Mouse (Mus musculus) neural tube, embryonic 13.5 days (tissue): ENCODE measurements at regions not wholly inside any gene's neighbourhood (a gene's known extent, or its start where the extent isn't known, plus 50 kb on each side); places are given as distances from the start of the nearest gene placed in this dataset.

Source experiments
- ATAC-seq: fragments of 200-750 bp; cut with Nextera tagmentation; 2 replicates; pipeline ENCODE4 v1.8.0; 2017; ENCODE audit warnings: low read depth, mild to moderate bottlenecking, moderate TSS enrichment, moderate library complexity
- H3K27ac ChIP-seq: fragments of 300-500 bp; sonication (generic); replicated peaks from 2 replicates; pipeline ENCODE4 v1.5.1; 2015; ENCODE audit warnings: moderate library complexity, mild to moderate bottlenecking, inconsistent platforms
- H3K27me3 ChIP-seq: fragments of 300-500 bp; sonication (generic); 2 replicates; pipeline ENCODE4 v1.6.1; 2015; ENCODE audit warnings: mild to moderate bottlenecking, inconsistent platforms
- H3K36me3 ChIP-seq: fragments of 300-500 bp; sonication (generic); 2 replicates; pipeline ENCODE4 v1.6.1; 2015; ENCODE audit warnings: mild to moderate bottlenecking, inconsistent platforms
- H3K4me1 ChIP-seq: fragments of 300-500 bp; sonication (generic); replicated peaks from 2 replicates; pipeline ENCODE4 v1.6.1; 2015; ENCODE audit warnings: inconsistent platforms
- H3K4me2 ChIP-seq: fragments of 300-500 bp; sonication (generic); 2 replicates; pipeline ENCODE4 v1.6.1; 2015; ENCODE audit warnings: inconsistent platforms, mild to moderate bottlenecking, moderate library complexity
- H3K4me3 ChIP-seq: fragments of 300-500 bp; sonication (generic); 2 replicates; pipeline ENCODE4 v1.5.1; 2015; ENCODE audit warnings: mild to moderate bottlenecking, inconsistent platforms
- H3K9ac ChIP-seq: fragments of 300-500 bp; sonication (generic); 2 replicates; pipeline ENCODE4 v1.6.1; 2015; ENCODE audit warnings: moderate library complexity, mild to moderate bottlenecking, inconsistent platforms
- H3K9me3 ChIP-seq: fragments of 300-500 bp; sonication (generic); 2 replicates; pipeline ENCODE4 v1.6.1; 2016; ENCODE audit warnings: inconsistent platforms
- WGBS: fragments of 180-500 bp; shearing (Covaris S2); methylation state at CpG from one replicate; pipeline ENCODE4 v1.1.7; 2015; 5-methylcytosine and 5-hydroxymethylcytosine counted together

GRCm38 (mm10) chr8:90762390-90762789, 54.8 kb downstream of the Gm19935 start:
- H3K36me3 ChIP-seq: no peaks in the 10 kb centered on the region
- no peak overlapping the region for H3K4me2 ChIP-seq
- H3K27me3 ChIP-seq: no peaks in the 10 kb centered on the region
- 86% methylated on average over 7 of the region's 7 CpGs for WGBS
- peaks cover 11% of the 10 kb centered on the region for H3K4me1 ChIP-seq
- no peak overlapping the region for H3K4me3 ChIP-seq
- no peaks in the 10 kb centered on the region for H3K9me3 ChIP-seq
- H3K27ac ChIP-seq: no peak overlapping the region
- no peak for ATAC-seq
- no peak overlapping the region for H3K9ac ChIP-seq

GRCm38 (mm10) chr8:90761947-90762346, 55.2 kb downstream of the Gm19935 start:
- H3K4me2 ChIP-seq: no peak overlapping the region
- no peak for ATAC-seq
- no peak overlapping the region for H3K4me3 ChIP-seq
- no peaks in the 10 kb centered on the region for H3K9me3 ChIP-seq
- WGBS: 72% methylated on average over 5 of the region's 5 CpGs
- no peaks in the 10 kb centered on the region for H3K36me3 ChIP-seq
- peaks cover 11% of the 10 kb centered on the region for H3K4me1 ChIP-seq
- no peak overlapping the region for H3K9ac ChIP-seq
- no peak overlapping the region for H3K27ac ChIP-seq
- no peaks in the 10 kb centered on the region for H3K27me3 ChIP-seq

GRCm38 (mm10) chr8:90761446-90761845, 55.7 kb downstream of the Gm19935 start:
- Histone ChIP-seq H3K9me3 (no peaks in the 10 kb centered on the region), H3K27me3 (no peaks in the 10 kb centered on the region), H3K4me2 (no peak overlapping the region), H3K9ac (no peak overlapping the region), H3K27ac (no peak overlapping the region), H3K4me1 (peaks cover 11% of the 10 kb centered on the region), H3K36me3 (no peaks in the 10 kb centered on the region), H3K4me3 (no peak overlapping the region)
- WGBS: 47% methylated on average over 4 of the region's 4 CpGs
- no peak for ATAC-seq

GRCm38 (mm10) chr8:90759531-90759930, 57.7 kb downstream of the Gm19935 start:
- peak overlapping the region; percentile 42; the same call in 1 of the 2 replicates for H3K27ac ChIP-seq
- H3K27me3 ChIP-seq: no peaks in the 10 kb centered on the region
- H3K9me3 ChIP-seq: no peaks in the 10 kb centered on the region
- H3K36me3 ChIP-seq: no peaks in the 10 kb centered on the region
- no peak; the same call in 1 of the 2 replicates for ATAC-seq
- no peak overlapping the region for H3K4me2 ChIP-seq
- H3K4me1 ChIP-seq: peaks cover 14% of the 10 kb centered on the region
- whole genome bisulfite sequencing: 48% methylated on average over 9 of the region's 9 CpGs
- no peak overlapping the region for H3K9ac ChIP-seq
- H3K4me3 ChIP-seq: no peak overlapping the region

- Histone ChIP-seq H3K4me3 (no peak overlapping the region), H3K9me3 (no peaks in the 10 kb centered on the region; the same call in 1 of the 2 replicates), H3K4me2 (no peak overlapping the region), H3K27ac (peak overlapping the region; percentile 10; the same call in 1 of the 2 replicates), H3K27me3 (no peaks in the 10 kb centered on the region), H3K9ac (no peak overlapping the region), H3K36me3 (no peaks in the 10 kb centered on the region), H3K4me1 (peaks cover 14% of the 10 kb centered on the region)
- WGBS: 67% methylated on average over 4 of the region's 4 CpGs
- peak; percentile 53; the same call in 1 of the 2 replicates for ATAC-seq
Measured at GRCm38 (mm10) chr8:90755020-90755419, 62.2 kb downstream of the Gm19935 start.

- no peaks in the 10 kb centered on the region for H3K27me3 ChIP-seq
- H3K4me2 ChIP-seq: no peak overlapping the region
- H3K4me1 ChIP-seq: peaks cover 27% of the 10 kb centered on the region
- no peaks in the 10 kb centered on the region for H3K36me3 ChIP-seq
- ATAC-seq: no peak
- no peak overlapping the region for H3K9ac ChIP-seq
- H3K4me3 ChIP-seq: no peak overlapping the region
- no peak overlapping the region for H3K27ac ChIP-seq
- 90% methylated on average over 2 of the region's 2 CpGs for WGBS
- no peaks in the 10 kb centered on the region for H3K9me3 ChIP-seq
Measured at GRCm38 (mm10) chr8:90743546-90743945, 73.6 kb downstream of the Gm19935 start.

GRCm38 (mm10) chr8:90740963-90741733, 76.0 kb downstream of the Gm19935 start:
- Histone ChIP-seq H3K9me3 (no peaks in the 10 kb centered on the region), H3K9ac (0 out of 2 replicates have a peak overlapping the region, but pooled peaks have one; percentile 13), H3K27ac (peak overlapping the region; percentile 84), H3K4me2 (no peak overlapping the region), H3K4me3 (no peak overlapping the region), H3K36me3 (no peaks in the 10 kb centered on the region), H3K27me3 (no peaks in the 10 kb centered on the region), H3K4me1 (peaks cover 27% of the 10 kb centered on the region)
- ATAC-seq: peak; percentile 68
- WGBS: 18% methylated on average over 9 of the region's 9 CpGs

GRCm38 (mm10) chr8:90740302-90740962, 76.8 kb downstream of the Gm19935 start:
- Histone ChIP-seq H3K4me3 (no peak overlapping the region), H3K9ac (no peak overlapping the region), H3K27ac (peak overlapping the region; percentile 84), H3K4me1 (peaks cover 27% of the 10 kb centered on the region), H3K4me2 (no peak overlapping the region), H3K9me3 (no peaks in the 10 kb centered on the region), H3K36me3 (no peaks in the 10 kb centered on the region), H3K27me3 (no peaks in the 10 kb centered on the region)
- WGBS: 23% methylated on average over 2 of the region's 2 CpGs
- ATAC-seq: peak; percentile 77

GRCm38 (mm10) chr8:90728011-90728410, 89.2 kb downstream of the Gm19935 start:
- ATAC-seq: no peak
- WGBS: 22% methylated on average over 1 of the region's 1 CpGs
- H3K27ac ChIP-seq: no peak overlapping the region

GRCm38 (mm10) chr8:90725188-90725587, 92.0 kb downstream of the Gm19935 start:
- WGBS: 90% methylated on average over 5 of the region's 5 CpGs
- H3K27ac ChIP-seq: no peak overlapping the region
- H3K9me3 ChIP-seq: no peaks in the 10 kb centered on the region
- no peak overlapping the region for H3K9ac ChIP-seq
- no peak overlapping the region for H3K4me3 ChIP-seq
- no peaks in the 10 kb centered on the region for H3K27me3 ChIP-seq
- H3K36me3 ChIP-seq: no peaks in the 10 kb centered on the region
- H3K4me2 ChIP-seq: no peak overlapping the region
- no peaks in the 10 kb centered on the region for H3K4me1 ChIP-seq
- ATAC-seq: no peak

More at GRCm38 (mm10) chr8:90728011-90728410, 89.2 kb downstream of the Gm19935 start:
- Histone ChIP-seq H3K36me3 (no peaks in the 10 kb centered on the region), H3K4me2 (no peak overlapping the region), H3K4me3 (no peak overlapping the region), H3K27me3 (no peaks in the 10 kb centered on the region), H3K9me3 (no peaks in the 10 kb centered on the region), H3K9ac (no peak overlapping the region), H3K4me1 (no peaks in the 10 kb centered on the region)

- no peak for ATAC-seq
- Histone ChIP-seq H3K9me3 (no peaks in the 10 kb centered on the region), H3K4me2 (no peak overlapping the region), H3K4me1 (no peaks in the 10 kb centered on the region), H3K27ac (no peak overlapping the region), H3K36me3 (no peaks in the 10 kb centered on the region), H3K27me3 (no peaks in the 10 kb centered on the region), H3K9ac (no peak overlapping the region), H3K4me3 (no peak overlapping the region)
- WGBS: 40% methylated on average over 3 of the region's 3 CpGs
Measured at GRCm38 (mm10) chr8:90716436-90716835, 100.8 kb downstream of the Gm19935 start.

GRCm38 (mm10) chr8:90708524-90708923, 108.7 kb downstream of the Gm19935 start:
- Histone ChIP-seq H3K27me3 (no peaks in the 10 kb centered on the region), H3K4me1 (peaks cover 18% of the 10 kb centered on the region), H3K27ac (peak overlapping the region; percentile 61), H3K9ac (no peak overlapping the region), H3K4me2 (no peak overlapping the region; the same call in 1 of the 2 replicates), H3K36me3 (no peaks in the 10 kb centered on the region), H3K9me3 (no peaks in the 10 kb centered on the region), H3K4me3 (no peak overlapping the region)
- 15% methylated on average over 5 of the region's 5 CpGs for WGBS
- peak; percentile 32; the same call in 1 of the 2 replicates for ATAC-seq
